Mouse (Mus musculus): ENCODE measurements around the gene Olfr57. TPM values are rescaled to one million over a fixed set of nuclear protein-coding genes. Genes with fewer than 3 reads are reported as not detected.
"Not testable (repeated sequence)": the region's sequence is repeated elsewhere in the genome, so short reads cannot be mapped to it uniquely, and the experiment has no call there.

Olfr57 gene
- total RNA-seq (2021), result not detected
- long read RNA-seq, experiment 1, result 0 reads
- long read RNA-seq, experiment 2, result 0 reads

DNA sequence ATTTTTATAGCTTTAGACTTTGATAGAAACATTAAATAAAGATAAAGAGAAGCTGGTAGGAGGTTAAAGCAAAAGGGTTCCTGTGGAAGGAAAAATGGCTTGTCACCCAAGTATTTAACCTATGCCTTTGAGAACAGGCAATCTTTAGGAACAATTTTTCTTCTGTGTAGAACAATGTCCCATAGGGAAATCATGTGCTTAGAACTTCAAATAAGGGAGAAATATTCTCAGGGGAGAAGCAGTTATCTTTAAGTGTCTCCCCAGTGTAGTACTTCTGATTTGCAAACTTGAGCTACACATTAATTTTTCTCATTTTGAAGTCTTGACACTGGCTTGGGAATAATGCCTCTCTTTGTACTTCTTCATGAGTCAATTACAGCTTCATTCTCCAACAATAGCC, at the start of gene Olfr57:
TSS of gene Olfr57 (plus strand) at position 301 of the 400 bp plus-strand sequence.
- intact Hi-C loops (cut with DNase I), result no loop called here
- Histone ChIP-seq H3K27ac (no peak within 1 kb of the TSS), H3K4me3 (no peak within 1 kb of the TSS)
- DNase-seq (ENCODE audit: extremely low spot score in 1 of 2, low spot score in 2 of 2), result no peak
- no peak for TF ChIP-seq CTCF (IDR thresholded peaks at IDR 0.05)

DNA sequence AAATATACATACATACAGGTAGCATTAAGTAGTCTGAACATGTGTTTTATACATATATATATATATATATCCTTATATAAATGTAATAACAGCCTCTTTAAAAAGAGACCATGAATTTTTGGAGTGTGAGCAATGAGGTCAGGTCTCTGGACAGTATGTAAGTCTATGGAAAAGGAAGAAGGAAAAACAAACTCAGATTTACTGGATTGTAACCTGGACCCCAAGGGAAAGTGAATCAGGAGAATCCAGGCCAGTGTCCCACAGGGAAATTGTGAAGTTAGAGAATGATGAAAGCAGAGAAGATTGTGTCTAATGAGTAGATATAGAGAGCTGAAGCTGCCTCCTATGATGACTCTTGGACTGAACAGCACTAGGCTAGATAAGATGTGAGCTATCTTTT, 47.8 kb upstream of the Olfr57 start, which contains the start of gene Olfr1352:
TSS of gene Olfr1352 (plus strand) at position 301 of the 400 bp plus-strand sequence.
- intact Hi-C loops (cut with DNase I), result no loop called here
- no peak for TF ChIP-seq CTCF (IDR thresholded peaks at IDR 0.05)
- DNase-seq (ENCODE audit: extremely low spot score in 1 of 2, low spot score in 2 of 2), result no peak

DNA sequence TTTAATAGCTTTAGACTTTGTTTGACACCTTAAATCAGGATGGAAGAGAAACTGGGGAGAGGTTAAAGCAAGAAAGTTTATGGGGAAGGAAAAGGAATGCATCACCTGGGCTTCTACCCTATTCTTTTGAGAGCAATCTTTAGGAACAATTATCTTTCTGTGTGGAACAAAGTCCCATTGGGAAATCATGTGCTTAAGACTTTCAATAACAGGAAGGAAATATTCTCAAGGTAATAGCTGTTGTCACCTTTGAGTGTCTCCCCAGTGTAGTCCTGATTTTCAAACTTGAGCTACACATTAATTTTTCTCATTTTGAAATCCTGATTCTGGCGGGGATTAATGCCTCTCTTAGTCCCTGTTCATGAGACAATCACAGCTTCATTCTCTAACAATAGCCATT, 16.4 kb upstream of the Olfr57 start, which contains the start of gene Olfr1351:
TSS of gene Olfr1351 (plus strand) at position 301 of the 400 bp plus-strand sequence.
- intact Hi-C loops (cut with DNase I), result no loop called here
- TF ChIP-seq CTCF (IDR thresholded peaks at IDR 0.05), result no peak
- no peak for DNase-seq (ENCODE audit: extremely low spot score in 1 of 2, low spot score in 2 of 2)
- Histone ChIP-seq H3K4me3 (no peak within 1 kb of the TSS), H3K27ac (no peak within 1 kb of the TSS)

More for the DNA sequence above, 47.8 kb upstream of the Olfr57 start, which contains the start of gene Olfr1352:
- Histone ChIP-seq H3K27ac (no peak within 1 kb of the TSS), H3K4me3 (no peak within 1 kb of the TSS)

DNA sequence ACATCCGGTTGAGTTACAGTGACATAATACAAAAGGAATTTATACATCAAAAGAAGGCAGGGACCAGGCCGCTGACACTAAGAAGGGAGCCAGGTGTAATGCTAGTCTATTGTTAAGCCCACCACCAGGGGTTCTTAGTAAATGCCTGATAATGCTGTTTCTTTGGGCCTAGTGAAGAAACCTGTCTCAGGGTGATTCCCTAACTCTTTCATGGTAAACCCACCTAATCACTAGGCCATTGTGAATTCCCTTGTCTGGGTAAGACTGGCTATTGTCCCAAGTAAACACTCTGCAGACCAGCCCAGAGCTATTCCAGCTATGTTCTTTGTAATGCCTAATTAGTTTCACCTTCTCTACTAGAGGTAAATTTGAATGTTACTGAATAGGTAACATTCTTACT, 13.9 kb downstream of the Olfr57 start:
- DNase-seq (ENCODE audit: extremely low spot score in 1 of 2, low spot score in 2 of 2); H3K27ac ChIP-seq; intact Hi-C loops (cut with DNase I); H3K4me3 ChIP-seq: not testable (repeated sequence)

DNA sequence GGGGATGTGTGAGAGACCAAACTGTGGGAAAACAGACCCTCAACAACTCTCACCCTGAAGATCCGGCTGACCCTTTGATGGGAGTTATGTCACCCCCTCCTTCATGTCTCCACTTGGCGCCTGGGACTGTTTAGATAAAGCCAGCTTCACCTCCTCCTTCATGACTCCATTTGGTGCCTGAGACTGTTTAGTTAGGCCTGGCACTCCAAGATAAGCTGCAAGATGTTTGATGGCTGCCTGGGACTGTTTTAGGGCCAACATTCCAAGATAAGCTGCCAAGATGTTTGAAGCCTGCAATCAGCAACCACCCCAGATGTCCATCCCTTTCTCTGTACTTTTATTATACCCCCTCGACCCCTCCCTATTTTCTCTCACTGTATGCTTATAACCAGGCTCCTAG, 28.8 kb downstream of the Olfr57 start:
- DNase-seq (ENCODE audit: extremely low spot score in 1 of 2, low spot score in 2 of 2); H3K27ac ChIP-seq; intact Hi-C loops (cut with DNase I); H3K4me3 ChIP-seq: not testable (repeated sequence)

Other genes starting within 250 kb of the Olfr57 start
- 10 to 100 TPM; 12.6 to 13.0 TPM for gene Slc1a6, start 248.2 kb upstream of the Olfr57 start, total RNA-seq (2021)
- not detected for gene Olfr1356, start 176.6 kb upstream of the Olfr57 start, total RNA-seq (2021)
- gene Olfr1355, start 153.2 kb upstream of the Olfr57 start, total RNA-seq (2021), result not detected
- gene Olfr1354, start 115.6 kb upstream of the Olfr57 start, total RNA-seq (2021), result not detected
- gene Olfr8, start 78.1 kb upstream of the Olfr57 start, total RNA-seq (2021), result not detected
- gene Olfr1353, start 65.4 kb upstream of the Olfr57 start, total RNA-seq (2021), result not detected
- not detected for gene Olfr1352, start 47.7 kb upstream of the Olfr57 start, total RNA-seq (2021)
- gene Olfr1351, start 16.3 kb upstream of the Olfr57 start, total RNA-seq (2021), result not detected
- gene 2610008E11Rik, start 68.9 kb downstream of the Olfr57 start, total RNA-seq (2021), result 10 to 100 TPM; 21.1 to 22.8 TPM
- not detected for gene Vmn2r80, start 120.0 kb downstream of the Olfr57 start, total RNA-seq (2021)
- gene Vmn2r81, start 219.0 kb downstream of the Olfr57 start, total RNA-seq (2021), result not detected

Measured in left cerebral cortex, adult 2 months (tissue).